Mouse (Mus musculus) Patski (cell line): ENCODE measurements around the gene Ifnl2. TPM values are rescaled to one million over a fixed set of nuclear protein-coding genes. Genes with fewer than 3 reads are reported as not detected.

Experiments used
- ATAC-seq: fragments of 100-300 bp; one replicate; pipeline ENCODE4 v1.8.0; 2021
- CTCF ChIA-PET: fragments of 350-600 bp; sonication (Branson Sonifier 250); formaldehyde crosslinking; loops from one replicate; lab custom pipeline; 2022; ENCODE audit warnings: inconsistent platforms; lab: Charles Lee
- POLR2A ChIA-PET: fragments of 350-600 bp; sonication (Branson Sonifier 250); formaldehyde crosslinking; loops from one replicate; lab custom pipeline; 2022; ENCODE audit warnings: antibody characterized with exemption, inconsistent platforms; lab: Charles Lee
- DNase-seq: peaks from one replicate; pipeline ENCODE4 v3.0.0-alpha.2; 2011; ENCODE audit warnings: low read depth, low spot score
- H3K27me3 ChIP-seq: fragments of 371-371 bp; one replicate; pipeline ENCODE4 v1.5.1; 2021
- CTCF ChIP-seq: fragments of 100-300 bp; IDR thresholded peaks from one replicate; pipeline ENCODE4 v1.5.1; 2021
- in situ Hi-C: fragments of 300-500 bp; cut with MboI; formaldehyde crosslinking; loops from 3 replicates; pipeline ENCODE4 v1.11.1; 2018; ENCODE audit warnings: low pct_unique_long_range_greater_than_20kb, mixed read lengths
- polyA plus RNA-seq: library from polyadenylated mRNA; unstranded; gene quantifications from one replicate; pipeline ENCODE4 v1.2.3, GENCODE M21; 2021

The Ifnl2 gene
- polyA plus RNA-seq, 1 experiment from 2014 or later = not detected

GRCm38 (mm10) chr7:28464416-28465212 lies 45.6 kb downstream of the Ifnl2 start:
- peaks cover 6% of the 10 kb centered on the region for H3K27me3 ChIP-seq
- in situ Hi-C loops = no loop called here
- TF ChIP-seq CTCF = no peak
- DNase-seq = no peak
- ATAC-seq = no peak
- CTCF ChIA-PET = interaction anchor here (1.5 kb wide), 1 partner anchor 63 kb away, joined by 3 read pairs; no protein-coding TSS in a partner anchor
- POLR2A ChIA-PET = no interaction called here

DNA sequence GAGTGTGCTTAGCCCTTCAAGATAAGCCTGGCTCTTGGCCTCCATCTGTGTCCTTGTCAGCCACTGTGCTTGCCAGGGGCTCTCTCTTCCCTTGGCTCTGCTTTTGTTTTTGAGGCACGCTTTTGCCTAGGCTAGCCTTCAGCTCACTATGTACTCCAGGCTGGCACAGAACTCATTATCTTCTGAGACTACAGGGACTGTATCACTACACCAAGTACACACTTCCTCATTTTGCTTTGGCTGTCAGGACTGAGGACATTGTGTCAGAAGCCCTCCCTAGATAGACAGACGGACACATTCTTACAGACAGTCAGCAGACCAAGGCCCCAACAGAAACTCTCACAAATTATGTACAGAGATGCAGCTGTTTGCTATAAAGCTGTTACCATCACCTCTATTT lies 47.5 kb downstream of the Ifnl2 start:
- POLR2A ChIA-PET = interaction anchor here (0.6 kb wide), 1 partner anchor 26 kb away, joined by 7 read pairs; no protein-coding TSS in a partner anchor
- in situ Hi-C loops = no loop called here
- peaks cover 6% of the 10 kb centered on the region for H3K27me3 ChIP-seq
- ATAC-seq (no peak), DNase-seq (no peak)
- TF ChIP-seq CTCF = no peak
- CTCF ChIA-PET = no interaction called here

- TF ChIP-seq CTCF = no peak
- DNase-seq (no peak), ATAC-seq (no peak)
- in situ Hi-C loops = no loop called here
- CTCF ChIA-PET = no interaction called here
- no peaks in the 10 kb centered on the region for H3K27me3 ChIP-seq
- POLR2A ChIA-PET = no interaction called here
Measured at GRCm38 (mm10) chr7:28460361-28460760, 49.9 kb downstream of the Ifnl2 start.

Other genes starting within 250 kb of the Ifnl2 start
- gene Eid2, start 242.6 kb downstream of the Ifnl2 start, polyA plus RNA-seq = 25.4 TPM
- 11.7 TPM for gene Eid2b, start 232.7 kb downstream of the Ifnl2 start, polyA plus RNA-seq
- not detected for gene Selenov, start 219.3 kb downstream of the Ifnl2 start, polyA plus RNA-seq
- gene Dll3, start 208.2 kb downstream of the Ifnl2 start, polyA plus RNA-seq = 0.35 TPM
- gene Timm50, start 198.4 kb downstream of the Ifnl2 start, polyA plus RNA-seq = 61.7 TPM
- gene Supt5, start 171.7 kb downstream of the Ifnl2 start, polyA plus RNA-seq = 127 TPM
- gene Rps16, start 159.8 kb downstream of the Ifnl2 start, polyA plus RNA-seq = 713 TPM
- 45.3 TPM for gene Plekhg2, start 137.9 kb downstream of the Ifnl2 start, polyA plus RNA-seq
- gene Zfp36, start 130.2 kb downstream of the Ifnl2 start, polyA plus RNA-seq = 90.4 TPM
- gene Med29, start 117.7 kb downstream of the Ifnl2 start, polyA plus RNA-seq = 32.4 TPM
- gene Paf1, start 117.5 kb downstream of the Ifnl2 start, polyA plus RNA-seq = 104 TPM
- gene Gmfg, start 73.0 kb downstream of the Ifnl2 start, polyA plus RNA-seq = 0.58 TPM
- gene Lrfn1, start 58.5 kb downstream of the Ifnl2 start, polyA plus RNA-seq = 2.6 TPM
- not detected for gene Ifnl3, start 12.4 kb upstream of the Ifnl2 start, polyA plus RNA-seq
- gene Sycn, start 30.4 kb upstream of the Ifnl2 start, polyA plus RNA-seq = not detected
- gene Nccrp1, start 36.8 kb upstream of the Ifnl2 start, polyA plus RNA-seq = not detected
- gene Samd4b, start 87.7 kb upstream of the Ifnl2 start, polyA plus RNA-seq = 79.6 TPM
- 49.3 TPM for gene Pak4, start 87.7 kb upstream of the Ifnl2 start, polyA plus RNA-seq
- not detected for gene Acp7, start 120.9 kb upstream of the Ifnl2 start, polyA plus RNA-seq
- gene Fbxo27, start 182.4 kb upstream of the Ifnl2 start, polyA plus RNA-seq = not detected
- gene Fbxo17, start 206.3 kb upstream of the Ifnl2 start, polyA plus RNA-seq = 5.9 TPM
- gene Mrps12, start 231.4 kb upstream of the Ifnl2 start, polyA plus RNA-seq = 65.8 TPM
- 14.8 TPM for gene Sars2, start 231.5 kb upstream of the Ifnl2 start, polyA plus RNA-seq
- not detected for gene Ccer2, start 245.7 kb upstream of the Ifnl2 start, polyA plus RNA-seq